Mouse (Mus musculus) spleen, adult 10 weeks (tissue): ENCODE data around the gene Fam13c. TPM values are rescaled to one million over a fixed set of nuclear protein-coding genes. Genes with fewer than 3 reads are reported as not detected.

Source experiments
- polyA plus RNA-seq: library from polyadenylated mRNA; stranded (reverse); fragments of 350-450 nt; fragmentation: Illumina TruSeq; extraction: RNeasy Lipid Tissue Mini Kit (QIAGEN cat#74804); gene quantifications from one replicate; pipeline ENCODE4 v1.2.3, GENCODE M21; 2015; ENCODE audit warnings: low replicate concordance; ENCODE audit not compliant: insufficient read depth

Gene Fam13c
- polyA plus RNA-seq, result 2.4 TPM

DNA sequence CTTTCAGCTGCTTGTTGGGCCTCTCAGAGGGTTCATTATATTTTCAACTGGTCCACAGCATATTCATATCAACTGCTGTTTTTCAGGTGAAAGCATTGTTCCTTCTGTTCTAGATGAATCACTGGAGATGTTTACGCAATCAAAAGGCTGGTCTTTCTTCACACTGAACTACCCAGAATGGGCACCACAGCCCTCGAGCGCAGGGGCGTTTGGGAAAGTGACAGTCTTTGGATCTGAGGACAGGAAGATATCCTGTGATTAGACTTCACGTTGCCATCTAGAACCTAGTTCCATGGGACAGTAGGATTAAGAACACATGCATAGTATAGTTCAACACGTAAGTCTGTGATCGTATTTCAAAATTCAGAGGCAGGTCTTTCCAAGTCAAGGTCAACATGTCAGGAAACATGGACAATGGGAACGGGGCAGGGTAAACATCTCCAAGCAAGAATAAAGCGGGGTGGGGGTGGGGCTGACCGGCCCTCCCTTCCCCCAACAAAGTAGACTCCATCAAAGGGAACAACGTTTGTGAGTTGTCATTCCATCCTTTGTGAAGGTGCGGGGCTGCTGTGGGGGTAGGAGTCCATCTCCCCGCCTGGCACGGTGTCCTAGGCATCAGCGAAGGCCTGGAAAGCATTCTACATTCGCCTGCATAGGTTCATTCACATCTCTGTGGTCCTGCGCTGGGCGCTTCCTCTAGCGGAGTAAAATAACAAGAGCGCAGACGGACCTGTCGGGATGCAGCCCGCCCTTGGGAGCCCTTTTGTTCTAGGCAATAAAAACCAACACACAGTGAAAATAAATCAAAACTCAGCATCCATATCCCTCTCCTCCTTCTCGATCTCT, at the start of gene Fam13c:
Gene Fam13c, plus strand, starts transcription at position 806 of the 846 bp plus-strand sequence.

Other genes with a start within 250 kb of the Fam13c start
- gene Mrln, start 235.8 kb upstream of the Fam13c start, polyA plus RNA-seq, result not detected
- gene Slc16a9, start 195.4 kb upstream of the Fam13c start, polyA plus RNA-seq, result 18.4 TPM
- gene Phyhipl, start 215.5 kb downstream of the Fam13c start, polyA plus RNA-seq, result not detected